Mouse (Mus musculus) stomach, postnatal 0 days (tissue): ENCODE data around the gene Susd1. TPM values are rescaled to one million over a fixed set of nuclear protein-coding genes. Genes with fewer than 3 reads are reported as not detected.

ENCODE experiments used
- ATAC-seq: fragments of 200-750 bp; cut with Nextera tagmentation; 2 replicates; pipeline ENCODE4 v1.8.0; 2017; ENCODE audit not compliant: low FRiP score, low TSS enrichment
- DNase-seq: peaks from one replicate; pipeline ENCODE4 v3.0.0-alpha.2; 2016; ENCODE audit warnings: low spot score
- H3K27ac ChIP-seq: fragments of 300-500 bp; sonication (generic); replicated peaks from 2 replicates; pipeline ENCODE4 v1.5.1; 2014; ENCODE audit warnings: mild to moderate bottlenecking, control low read depth
- H3K27me3 ChIP-seq: fragments of 300-500 bp; sonication (generic); 2 replicates; pipeline ENCODE4 v1.6.1; 2014; ENCODE audit warnings: low read length; ENCODE audit not compliant: control insufficient read depth, insufficient read depth
- H3K36me3 ChIP-seq: fragments of 300-500 bp; sonication (generic); 2 replicates; pipeline ENCODE4 v1.6.1; 2014; ENCODE audit warnings: low read length, mixed read lengths; ENCODE audit not compliant: control insufficient read depth, insufficient read depth
- H3K4me1 ChIP-seq: fragments of 300-500 bp; sonication (generic); replicated peaks from 2 replicates; pipeline ENCODE4 v1.6.1; 2014; ENCODE audit warnings: antibody characterized with exemption; ENCODE audit not compliant: control insufficient read depth, insufficient read depth
- H3K4me2 ChIP-seq: fragments of 300-500 bp; sonication (generic); replicated peaks from 2 replicates; pipeline ENCODE4 v1.6.1; 2014; ENCODE audit warnings: low read depth, mild to moderate bottlenecking, control low read depth, moderate library complexity
- H3K4me3 ChIP-seq: fragments of 300-500 bp; sonication (generic); 2 replicates; pipeline ENCODE4 v1.5.1; 2014; ENCODE audit warnings: low read depth, low read length, control low read depth
- H3K9ac ChIP-seq: fragments of 300-500 bp; sonication (generic); 2 replicates; pipeline ENCODE4 v1.6.1; 2014; ENCODE audit warnings: mild to moderate bottlenecking, low read length, control low read depth, mixed read lengths
- H3K9me3 ChIP-seq: fragments of 300-500 bp; sonication (generic); 2 replicates; pipeline ENCODE4 v1.6.1; 2016; ENCODE audit warnings: low read length; ENCODE audit not compliant: control insufficient read depth
- CTCF ChIP-seq: IDR thresholded peaks from 2 replicates; pipeline ENCODE4 v1.5.1; 2016; ENCODE audit warnings: antibody characterized with exemption, low read depth, mild to moderate bottlenecking, moderate library complexity
- EP300 ChIP-seq: optimal IDR thresholded peaks from 2 replicates; pipeline ENCODE3; 2016; ENCODE audit warnings: antibody characterized with exemption
- WGBS: fragments of 180-500 bp; shearing (Covaris S2); extraction: QIAGEN DNeasy Blood & Tissue Kit; methylation state at CpG from one replicate; pipeline ENCODE4 v1.1.7; 2014; 5-methylcytosine and 5-hydroxymethylcytosine counted together
- polyA plus RNA-seq: library from polyadenylated mRNA; unstranded; fragments of >200 nt; fragmentation: Nextera tagmentation; extraction: Ambion mirVana; gene quantifications from 2 replicates; pipeline ENCODE4 v1.2.1, GENCODE M21; 2015

Gene Susd1
- polyA plus RNA-seq, 1 experiment from 2014 or later: 3.2 TPM

- Histone ChIP-seq H3K9ac (no peak overlapping the region), H3K27ac (0 out of 2 replicates have a peak overlapping the region, but pooled peaks have one; percentile 40), H3K4me3 (no peak overlapping the region), H3K9me3 (no peaks in the 10 kb centered on the region), H3K4me2 (no peak overlapping the region), H3K36me3 (no peaks in the 10 kb centered on the region), H3K27me3 (no peaks in the 10 kb centered on the region), H3K4me1 (no peaks in the 10 kb centered on the region)
- no peak for TF ChIP-seq EP300
- TF ChIP-seq CTCF: no peak
- 59% methylated on average over 15 of the region's 15 CpGs for WGBS
- ATAC-seq (no peak), DNase-seq (no peak)
These were observed 122.7 kb downstream of the Susd1 start for GRCm38 (mm10) chr4:59315553-59316405.

DNA sequence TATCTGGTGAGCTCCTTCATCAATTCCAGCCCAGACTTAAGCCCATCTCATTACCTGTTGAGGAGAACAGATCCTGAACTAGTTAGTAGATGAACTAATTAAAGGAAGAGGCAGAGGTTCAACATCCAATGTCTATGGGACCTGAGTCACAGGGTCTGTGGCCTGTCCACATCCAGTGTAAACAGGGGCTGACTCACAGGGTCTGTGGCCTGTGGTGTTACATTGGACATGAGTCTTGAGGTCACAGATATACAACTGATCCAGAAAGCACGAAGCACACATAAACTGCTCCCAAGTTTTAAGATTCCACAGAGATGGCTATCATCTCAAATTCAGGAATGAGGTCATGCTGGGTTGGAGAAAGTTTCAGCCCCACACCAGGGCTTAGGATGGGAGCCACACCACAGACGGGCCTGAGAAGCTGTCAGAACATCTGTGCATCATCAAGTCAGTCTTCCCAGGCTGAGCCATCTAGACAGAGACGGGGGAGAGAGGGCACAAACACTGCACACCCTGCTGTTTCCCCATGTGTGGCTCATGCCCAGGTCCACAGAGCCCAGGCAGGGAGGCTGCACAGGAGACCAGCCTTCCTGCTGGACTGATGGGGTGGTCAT lies 123.4 kb downstream of the Susd1 start:
- H3K9ac ChIP-seq: no peak overlapping the region
- TF ChIP-seq EP300 (no peak), CTCF (no peak)
- no peak overlapping the region for H3K4me3 ChIP-seq
- ATAC-seq: no peak
- H3K27me3 ChIP-seq: no peaks in the 10 kb centered on the region
- H3K4me1 ChIP-seq: no peaks in the 10 kb centered on the region
- WGBS: 39% methylated on average over 3 of the region's 3 CpGs
- 0 out of 2 replicates have a peak overlapping the region, but pooled peaks have one; percentile 40 for H3K27ac ChIP-seq
- H3K4me2 ChIP-seq: no peak overlapping the region
- no peaks in the 10 kb centered on the region for H3K36me3 ChIP-seq
- no peak for DNase-seq
- H3K9me3 ChIP-seq: no peaks in the 10 kb centered on the region

GRCm38 (mm10) chr4:59312945-59313344 lies 125.5 kb downstream of the Susd1 start:
- H3K9ac ChIP-seq: no peak overlapping the region
- H3K4me3 ChIP-seq: no peak overlapping the region
- TF ChIP-seq CTCF (no peak), EP300 (no peak)
- no peaks in the 10 kb centered on the region for H3K9me3 ChIP-seq
- no peak overlapping the region for H3K27ac ChIP-seq
- no peak for DNase-seq
- ATAC-seq: no peak
- H3K4me2 ChIP-seq: no peak overlapping the region
- H3K27me3 ChIP-seq: no peaks in the 10 kb centered on the region
- 62% methylated on average over 7 of the region's 7 CpGs for WGBS
- no peaks in the 10 kb centered on the region for H3K4me1 ChIP-seq
- H3K36me3 ChIP-seq: no peaks in the 10 kb centered on the region

DNA sequence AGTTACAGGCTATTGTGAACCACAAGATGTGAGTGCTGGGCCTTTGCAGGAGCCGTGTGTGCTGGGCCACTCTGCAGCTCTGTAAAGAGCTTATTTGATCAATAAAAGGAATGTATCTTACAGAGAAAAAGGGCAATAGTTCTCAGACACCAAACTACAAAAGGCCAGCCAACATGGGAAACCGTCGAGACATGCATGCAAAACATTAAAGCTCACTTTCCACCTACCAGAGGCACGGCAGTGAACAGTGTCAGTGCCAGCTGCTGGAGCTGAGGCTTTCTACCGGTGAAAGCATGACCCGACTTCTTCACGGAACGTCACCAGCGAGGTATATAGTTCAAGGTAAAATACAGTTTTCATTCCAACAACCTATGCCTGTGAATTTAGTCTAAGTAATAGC lies 127.8 kb downstream of the Susd1 start:
- H3K27me3 ChIP-seq: no peaks in the 10 kb centered on the region
- H3K9ac ChIP-seq: no peak overlapping the region
- no peaks in the 10 kb centered on the region for H3K36me3 ChIP-seq
- no peaks in the 10 kb centered on the region for H3K4me1 ChIP-seq
- no peak overlapping the region for H3K4me2 ChIP-seq
- ATAC-seq (no peak), DNase-seq (no peak)
- H3K27ac ChIP-seq: no peak overlapping the region
- 84% methylated on average over 9 of the region's 9 CpGs for WGBS
- no peaks in the 10 kb centered on the region for H3K9me3 ChIP-seq
- TF ChIP-seq CTCF: no peak
- TF ChIP-seq EP300: no peak
- no peak overlapping the region for H3K4me3 ChIP-seq

DNA sequence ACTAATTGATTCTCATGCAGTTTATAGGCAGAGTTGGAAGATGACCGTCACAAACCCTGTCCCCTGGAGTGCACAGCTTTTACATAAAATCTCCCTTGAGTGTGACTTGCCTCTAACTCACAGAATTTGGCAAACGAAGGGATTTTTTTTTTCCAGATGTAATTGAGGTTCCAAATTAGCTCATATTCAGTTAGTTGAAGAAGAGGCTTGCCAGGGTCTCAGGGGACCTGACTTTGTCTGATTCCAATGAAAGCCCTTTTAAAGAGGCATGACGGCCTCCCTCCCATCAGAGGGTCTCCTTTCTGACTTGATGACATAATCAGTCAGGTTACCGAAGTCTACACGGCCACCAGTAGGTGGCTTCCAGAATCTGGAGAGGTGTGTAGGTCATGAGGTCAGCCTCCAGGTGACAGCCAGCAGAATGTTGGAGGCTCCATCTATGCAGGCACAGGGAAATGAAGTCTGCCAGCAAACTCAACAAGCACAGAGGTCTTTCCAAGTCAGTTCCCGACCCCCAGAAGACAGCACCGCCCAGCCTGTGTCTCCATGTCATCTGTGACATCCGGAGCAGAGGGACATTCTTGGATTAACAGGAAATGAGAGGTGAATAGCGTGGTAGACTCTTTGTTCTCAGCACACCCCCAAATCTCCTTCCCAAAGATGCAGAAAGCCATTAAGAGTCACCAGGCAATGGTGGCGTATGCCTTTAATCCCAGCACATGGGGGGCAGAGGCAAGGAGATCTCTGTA lies 130.4 kb downstream of the Susd1 start:
- WGBS: 79% methylated on average over 10 of the region's 10 CpGs
- TF ChIP-seq CTCF: no peak
- no peak for TF ChIP-seq EP300

More for the DNA sequence above, 130.4 kb downstream of the Susd1 start:
- ATAC-seq: no peak
- Histone ChIP-seq H3K27ac (no peak overlapping the region), H3K4me3 (no peak overlapping the region), H3K27me3 (no peaks in the 10 kb centered on the region), H3K4me1 (no peaks in the 10 kb centered on the region), H3K4me2 (no peak overlapping the region), H3K36me3 (no peaks in the 10 kb centered on the region), H3K9me3 (no peaks in the 10 kb centered on the region), H3K9ac (no peak overlapping the region)
- DNase-seq: no peak
